Mouse (Mus musculus): Measurements from ENCODE around the gene Map2k7.
"Not testable (repeated sequence)": the region's sequence is repeated elsewhere in the genome, so short reads cannot be mapped to it uniquely, and the experiment has no call there.

Gene Map2k7

DNA sequence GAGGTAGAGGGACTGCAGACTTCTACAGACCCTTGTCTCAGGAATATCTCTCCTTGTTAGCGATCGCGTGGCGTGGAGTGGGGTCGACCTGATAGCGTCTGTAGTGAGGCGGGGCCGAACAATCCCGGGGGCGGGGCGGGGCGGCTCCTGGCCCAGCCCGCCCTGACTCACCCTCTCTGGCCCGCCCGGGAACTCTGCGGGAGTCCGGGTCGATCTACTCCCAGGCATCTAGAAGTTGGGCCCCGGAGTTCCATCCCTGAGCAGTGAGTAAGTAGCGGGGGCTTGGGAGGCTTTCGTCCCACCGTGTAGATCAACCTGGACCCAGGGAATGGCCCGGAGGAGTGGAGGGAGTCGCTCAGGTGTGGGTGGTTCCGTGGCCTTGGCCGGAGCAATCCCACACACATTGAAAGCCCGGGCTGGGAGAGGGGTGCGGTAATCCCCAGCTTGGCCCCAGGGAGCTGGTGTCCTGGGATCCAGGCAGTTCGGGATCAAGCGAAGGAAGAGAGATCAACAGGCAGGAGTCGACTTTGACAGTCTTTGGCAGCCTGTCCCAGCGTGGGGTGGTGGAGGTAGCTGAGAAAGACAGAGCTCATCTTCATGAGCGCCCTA, 11.7 kb upstream of the Map2k7 start, which contains the start of gene Lrrc8e:
Gene Lrrc8e, plus strand, starts transcription at position 89 of the 609 bp plus-strand sequence.
- DNase-seq: no peak

DNA sequence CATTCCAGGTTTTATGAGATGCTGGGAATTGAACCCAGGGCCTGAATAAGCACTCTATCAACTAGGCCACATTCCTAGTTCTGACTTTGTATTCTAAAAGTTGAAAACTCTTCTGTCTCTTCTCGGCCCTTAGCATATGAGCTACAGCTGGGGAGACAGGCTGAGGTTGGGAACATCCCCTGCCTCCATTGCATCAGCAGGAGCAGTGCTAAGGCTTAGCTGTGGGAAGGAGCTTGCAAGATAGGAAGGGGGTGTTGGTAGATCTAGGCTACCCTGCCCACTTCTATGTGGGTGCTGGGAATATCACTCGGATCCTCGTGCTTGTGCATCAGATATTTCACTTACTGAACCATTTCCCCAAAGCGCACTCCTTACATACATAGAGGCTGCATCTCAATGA, 10.6 kb upstream of the Map2k7 start:
- DNase-seq: no peak

DNA sequence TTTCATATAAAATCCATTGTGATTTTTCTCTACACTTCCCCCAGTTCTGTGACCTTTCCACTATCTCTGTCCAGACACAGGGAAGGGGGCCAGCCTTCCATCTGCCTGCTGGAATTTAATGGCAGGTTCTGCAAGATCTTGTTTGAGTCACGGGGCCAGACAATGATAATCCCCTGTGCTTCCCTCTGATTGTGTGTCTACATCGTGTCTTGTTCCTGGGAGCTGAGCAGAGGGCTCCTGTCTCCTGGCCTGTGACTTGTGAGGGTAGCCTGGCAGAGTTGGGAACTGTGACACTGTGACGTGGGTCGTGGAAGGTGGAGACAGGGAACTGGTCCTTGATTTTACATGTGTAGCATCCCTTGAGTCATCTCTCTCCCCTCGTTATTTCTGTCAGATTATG, 8.8 kb upstream of the Map2k7 start:
- no peak for DNase-seq

DNA sequence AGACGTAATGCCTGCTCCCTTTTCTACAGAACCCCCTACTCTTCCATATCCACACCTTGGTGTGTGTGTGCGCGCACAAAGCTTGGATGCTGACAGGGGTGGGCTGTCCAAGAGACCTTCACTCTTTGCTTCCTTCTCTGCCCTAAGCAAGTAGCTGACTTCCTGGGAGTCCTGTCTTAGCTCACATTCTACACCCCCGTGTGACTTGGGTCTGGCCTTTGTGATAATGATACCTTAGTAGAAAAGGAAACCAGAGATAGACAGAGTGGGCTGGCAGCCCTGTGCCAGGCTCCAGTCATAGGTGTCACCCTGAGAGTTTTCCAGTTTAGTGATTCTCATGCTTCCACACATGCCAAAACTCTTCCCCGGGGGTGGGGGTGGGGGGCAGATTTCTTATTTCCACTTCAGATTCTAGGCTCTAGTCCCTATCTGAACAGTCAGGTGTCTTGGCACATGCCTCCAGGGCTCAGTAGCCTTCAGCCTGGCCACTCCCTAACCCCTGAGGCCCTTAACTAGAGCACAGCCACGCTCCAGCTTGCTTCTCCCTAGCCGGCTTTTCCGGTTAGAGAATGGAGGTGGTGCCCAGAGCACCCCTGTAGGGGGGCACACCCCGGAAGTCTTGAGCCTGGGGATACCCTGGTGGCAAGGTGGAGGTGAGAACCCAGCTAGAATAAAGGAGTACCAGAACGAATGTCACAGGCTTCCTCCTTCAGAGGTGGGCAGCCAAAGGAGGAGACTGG, 7.8 kb upstream of the Map2k7 start:
- DNase-seq: no peak

DNA sequence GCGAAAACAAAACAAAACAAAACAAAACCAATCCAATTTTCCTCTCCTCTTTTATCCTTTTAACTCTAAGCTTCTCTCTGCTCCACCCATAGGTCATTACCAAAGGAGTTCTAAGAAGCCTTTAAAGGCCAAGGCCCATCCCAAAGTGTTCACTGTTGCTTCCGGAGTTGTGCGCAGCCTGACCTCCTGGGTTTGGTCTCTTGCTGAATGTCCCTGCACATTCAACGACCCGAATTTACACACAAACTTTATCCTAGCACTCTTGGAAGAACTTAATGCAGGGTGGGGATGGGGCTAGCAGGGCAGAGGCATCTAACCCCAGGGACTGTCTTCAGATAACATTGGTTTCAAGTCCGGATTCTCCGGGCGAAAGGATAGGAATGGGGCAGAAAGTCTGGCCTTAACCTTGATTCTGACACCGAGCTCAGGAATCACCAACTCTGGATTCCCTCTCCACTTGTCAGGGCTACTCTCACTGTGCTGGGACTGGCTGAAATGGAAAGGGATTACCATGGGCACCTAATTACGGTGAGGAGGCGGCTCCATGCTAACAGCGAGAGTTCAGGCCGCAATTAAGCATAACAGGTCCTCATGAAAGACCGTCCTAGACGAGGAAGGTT, 616 bp upstream of the Map2k7 start:
- DNase-seq: no peak

DNA sequence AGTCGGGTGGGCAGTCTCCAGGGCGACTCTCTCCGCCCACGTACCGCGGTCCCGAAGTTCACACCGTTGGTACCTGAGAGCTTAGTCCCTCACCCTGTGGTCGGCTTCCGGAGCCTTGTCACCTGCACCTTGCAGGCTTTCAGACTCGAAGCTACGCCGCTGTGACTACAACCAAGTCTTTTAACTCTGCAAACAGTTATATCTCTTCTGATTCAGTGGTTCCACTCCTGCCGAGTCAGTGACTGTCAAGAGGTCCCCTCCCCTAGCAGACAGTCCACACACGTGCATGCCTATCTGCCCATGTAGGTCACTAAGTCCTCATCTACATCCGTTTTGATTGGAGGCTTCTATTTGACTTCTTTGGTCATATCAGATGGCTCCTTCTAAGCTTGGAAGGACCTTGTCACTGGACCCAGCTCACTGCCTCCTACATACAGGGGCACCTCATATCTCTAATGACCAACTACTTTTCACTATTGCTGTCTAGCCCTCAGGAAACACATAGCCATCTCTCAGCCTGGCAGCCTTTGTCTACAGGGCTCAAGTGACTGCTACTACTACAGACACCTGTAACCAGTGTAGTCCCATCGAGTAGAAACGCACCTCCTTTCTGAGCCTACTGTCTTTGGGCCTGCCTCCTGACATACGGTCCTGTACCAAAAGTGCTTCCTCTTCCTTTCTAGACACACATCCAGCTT, 802 bp downstream of the Map2k7 start:
- DNase-seq: no peak

DNA sequence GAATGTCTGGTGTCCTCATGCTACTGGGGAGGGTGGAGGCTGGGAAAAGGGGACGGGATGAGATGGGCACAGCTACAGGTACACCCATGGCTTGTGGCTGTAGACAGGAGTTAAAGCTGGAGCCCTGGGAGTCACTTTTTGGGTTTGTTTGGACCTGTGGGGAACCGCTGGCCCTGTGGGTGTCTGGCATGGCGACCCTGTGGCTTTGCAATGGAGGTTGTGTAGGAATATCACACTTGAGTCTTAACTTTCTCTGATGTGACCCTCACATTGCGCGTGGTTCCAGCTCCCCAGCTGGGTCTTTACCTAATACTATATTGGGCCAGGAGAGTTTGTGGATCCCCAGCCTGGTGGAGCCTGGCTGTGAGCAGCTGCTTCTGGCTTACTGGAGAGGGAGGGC, 6.5 kb downstream of the Map2k7 start:
- no peak for DNase-seq

DNA sequence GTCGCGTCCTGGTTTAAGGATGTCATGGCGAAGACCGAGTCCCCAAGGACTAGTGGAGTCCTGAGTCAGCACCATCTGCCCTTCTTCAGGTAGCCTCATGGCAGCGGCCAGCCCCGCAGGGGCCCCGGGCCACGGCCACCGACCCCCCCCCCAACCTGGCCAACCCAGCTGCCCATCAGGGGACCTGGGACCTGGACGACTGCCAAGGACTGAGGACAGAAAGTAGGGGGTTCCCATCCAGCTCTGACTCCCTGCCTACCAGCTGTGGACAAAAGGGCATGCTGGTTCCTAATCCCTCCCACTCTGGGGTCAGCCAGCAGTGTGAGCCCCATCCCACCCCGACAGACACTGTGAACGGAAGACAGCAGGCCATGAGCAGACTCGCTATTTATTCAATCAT, 7.2 kb downstream of the Map2k7 start:
- DNase-seq: no peak

DNA sequence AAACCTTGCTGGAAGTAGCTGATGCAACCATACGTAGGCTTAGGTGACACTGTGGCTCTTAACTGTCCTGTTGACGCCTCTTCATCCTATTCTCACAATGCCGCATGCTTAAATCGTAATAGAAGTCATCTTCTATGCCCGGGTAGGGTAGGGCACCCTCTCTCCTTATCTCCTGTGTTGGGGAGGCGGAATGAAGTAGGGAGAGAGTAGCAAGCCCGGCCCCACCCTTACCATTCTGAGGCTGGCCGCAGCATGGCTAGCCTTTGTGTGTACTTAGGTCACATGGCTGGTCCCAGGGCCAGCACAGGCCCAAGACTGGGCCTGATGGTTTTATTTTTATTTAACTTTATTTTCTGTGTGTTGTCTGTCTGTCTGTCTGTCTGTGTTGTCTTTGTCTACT, 8.7 kb downstream of the Map2k7 start:
- DNase-seq: no peak

DNA sequence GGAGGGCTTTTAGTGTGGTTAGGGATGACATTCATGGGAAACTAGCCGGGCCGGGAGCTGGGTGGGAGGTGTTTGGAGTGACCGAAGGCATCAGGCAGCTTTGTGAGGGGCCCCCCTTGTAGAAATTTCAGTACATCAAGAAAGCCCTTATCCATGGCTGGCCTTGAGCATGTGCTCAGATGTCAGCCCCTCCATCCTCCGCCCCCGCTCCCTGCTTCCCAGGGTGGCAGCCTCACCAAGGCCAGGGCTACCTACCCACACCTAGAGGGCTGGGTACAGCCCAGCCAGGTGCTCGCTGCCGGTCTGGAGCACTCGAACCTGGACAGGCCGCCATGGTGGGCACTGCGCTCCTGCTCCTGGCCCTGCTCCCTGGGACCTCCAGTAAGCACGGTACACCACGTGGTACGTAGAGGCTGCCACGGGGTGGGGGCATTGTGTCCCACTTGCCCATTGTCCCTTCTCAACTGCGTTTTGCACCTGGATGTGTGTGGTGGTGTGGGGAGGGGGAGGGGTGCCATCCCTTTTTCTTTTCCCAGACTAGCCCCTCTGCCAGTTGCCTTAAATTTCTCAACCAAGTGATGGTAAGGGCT, 9.5 kb downstream of the Map2k7 start, which contains the start of gene Tgfbr3l:
Gene Tgfbr3l, plus strand, starts transcription at position 264 of the 590 bp plus-strand sequence.
- no peak for DNase-seq

DNA sequence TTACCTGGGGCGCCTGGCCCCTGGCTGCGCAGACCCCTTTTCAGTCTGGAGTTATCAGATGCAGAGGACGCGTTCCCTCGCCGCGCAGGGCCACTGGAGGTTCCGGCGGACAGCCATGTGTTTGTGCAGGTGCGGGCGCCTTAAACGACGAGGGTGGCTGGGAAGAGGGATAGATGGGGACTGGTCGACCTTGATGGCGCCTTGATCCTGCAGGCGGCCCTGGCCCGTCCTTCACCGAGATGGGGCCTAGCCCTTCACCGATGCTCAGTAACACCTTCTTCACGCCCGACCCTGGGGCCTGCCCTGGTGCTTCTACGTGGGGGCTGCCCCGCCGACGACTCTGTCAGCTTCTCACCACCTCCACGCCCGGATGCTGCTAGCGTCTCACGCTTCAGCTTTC, 10.7 kb downstream of the Map2k7 start:
- DNase-seq: no peak

DNA sequence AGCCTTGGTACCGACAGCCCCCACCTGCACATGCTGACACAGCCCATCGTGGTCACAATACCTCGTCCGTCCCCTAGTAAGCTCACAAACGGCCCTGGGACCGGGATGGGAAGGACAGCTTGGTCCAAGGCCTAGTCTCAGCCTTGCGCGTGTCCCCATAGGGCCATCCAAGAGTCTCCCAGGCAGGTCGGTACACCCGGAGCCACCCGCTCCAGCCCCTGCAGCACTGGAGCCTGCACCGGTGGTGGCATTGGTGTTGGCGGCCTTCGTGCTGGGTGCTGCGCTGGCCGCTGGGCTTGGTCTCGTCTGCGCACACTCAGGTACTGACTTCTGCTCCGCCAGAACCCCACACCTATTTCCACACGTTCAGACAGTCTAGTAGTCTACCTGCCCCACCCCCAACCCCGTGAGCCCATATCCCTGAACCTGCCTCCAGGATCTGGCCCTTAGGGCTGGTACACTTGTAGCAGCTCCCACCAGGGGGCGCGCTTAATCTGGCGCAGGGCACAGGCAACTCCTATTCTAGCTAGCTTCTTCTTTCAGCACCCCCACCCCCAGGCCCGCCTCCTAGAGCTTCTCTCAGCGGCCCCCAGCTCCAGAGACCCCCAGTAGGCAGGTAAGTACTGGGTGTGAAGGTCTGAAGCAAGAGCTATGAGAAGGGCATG, 11.9 kb downstream of the Map2k7 start:
- DNase-seq: peak; percentile 93

DNA sequence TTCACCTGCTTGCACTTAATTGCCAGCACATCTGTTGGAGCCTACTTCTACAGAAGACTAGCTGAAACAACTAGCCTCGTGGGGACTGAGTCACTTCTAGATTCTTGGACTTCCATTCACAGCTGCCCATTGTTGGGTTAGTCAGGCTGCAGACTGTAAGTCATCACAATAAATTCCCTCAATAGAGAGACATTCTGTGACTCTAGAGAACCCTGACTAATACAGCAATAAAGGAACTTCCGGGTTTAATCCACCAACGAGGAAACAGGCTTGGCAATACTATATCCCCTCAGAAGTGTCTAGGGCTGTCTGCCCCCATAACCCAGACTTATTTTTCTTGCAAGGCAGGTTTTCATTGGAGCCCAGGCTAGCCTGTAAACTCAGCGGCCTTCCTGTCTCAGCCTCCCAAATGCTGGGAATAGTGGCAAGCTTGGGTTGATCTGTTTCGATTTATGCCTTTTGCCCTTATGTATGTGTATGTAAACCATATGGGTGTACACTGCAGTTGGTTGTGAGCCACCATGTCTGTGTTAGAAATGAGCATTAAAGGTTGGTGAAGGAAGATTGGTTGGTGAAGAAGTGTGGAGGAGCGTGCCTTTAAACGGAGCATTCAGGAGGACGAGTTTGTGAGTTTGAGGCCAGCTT, 13.7 kb downstream of the Map2k7 start:
- DNase-seq: no peak

DNA sequence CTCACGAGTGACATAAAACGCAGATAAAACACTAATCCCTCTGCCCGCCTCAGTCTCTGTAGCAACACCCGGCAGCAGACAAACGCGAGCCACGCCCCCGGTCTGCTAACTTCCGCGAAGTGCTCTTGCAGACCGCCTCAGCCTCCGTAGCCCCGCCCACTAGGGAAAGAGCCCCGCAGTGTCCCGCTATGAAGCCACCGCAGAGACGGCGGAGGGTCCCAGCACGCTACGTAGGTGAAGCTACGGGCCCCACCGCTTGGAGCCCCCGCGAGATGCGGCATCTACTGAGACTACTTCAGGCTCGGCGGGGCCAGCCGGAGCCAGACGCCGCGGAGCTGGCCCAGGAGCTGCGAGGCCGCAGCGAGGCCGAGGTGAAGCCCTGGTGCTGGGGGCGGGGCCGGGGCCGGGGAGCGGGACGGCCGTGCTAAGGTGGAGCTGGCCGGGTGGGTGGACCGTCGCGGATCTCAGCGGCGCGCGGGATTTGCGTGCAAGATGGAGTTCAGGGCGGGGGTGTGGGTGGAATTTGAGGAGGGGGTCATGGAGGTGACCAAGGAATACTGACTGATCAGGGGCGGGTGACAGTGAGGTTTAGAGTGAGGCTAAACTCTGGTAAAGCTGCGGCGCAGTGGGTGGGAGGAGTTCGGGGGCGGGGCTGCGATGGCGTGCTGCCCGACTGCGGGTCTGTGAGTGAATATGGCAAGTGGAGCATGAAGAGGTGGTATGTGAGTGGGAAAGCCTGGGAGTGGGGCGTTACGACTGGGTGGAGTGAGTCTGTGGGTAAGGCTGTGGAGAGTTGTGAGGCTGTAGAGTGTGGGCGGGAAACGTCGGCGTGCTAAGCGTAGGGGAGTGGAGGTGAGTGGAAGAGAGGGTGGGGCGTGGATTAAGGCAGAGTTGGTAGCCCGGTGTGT, 14.6 kb downstream of the Map2k7 start, which contains the start of gene Snapc2:
Gene Snapc2, plus strand, starts transcription at position 147 of the 908 bp plus-strand sequence.
- DNase-seq: peak; percentile 95

DNA sequence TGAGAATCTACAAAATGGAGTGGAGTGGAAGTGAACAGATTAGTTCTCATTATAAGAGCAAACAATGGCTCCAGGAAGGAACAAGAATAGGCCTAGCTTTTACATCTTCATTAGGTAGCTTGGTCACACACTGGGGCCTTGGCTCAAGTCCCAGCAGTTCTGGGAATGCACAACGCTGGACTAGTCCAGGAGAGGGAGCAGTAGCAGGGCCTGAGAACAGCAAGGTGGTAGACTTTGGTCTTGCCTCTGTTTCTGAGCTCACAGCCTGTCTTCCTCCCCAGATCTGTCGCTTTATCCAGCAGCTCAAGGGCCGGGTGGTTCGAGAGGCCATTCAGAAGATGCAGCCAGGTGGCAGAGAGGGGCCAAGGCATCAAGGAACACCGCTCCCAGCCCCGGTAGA, 15.5 kb downstream of the Map2k7 start:
- DNase-seq: peak; percentile 75

DNA sequence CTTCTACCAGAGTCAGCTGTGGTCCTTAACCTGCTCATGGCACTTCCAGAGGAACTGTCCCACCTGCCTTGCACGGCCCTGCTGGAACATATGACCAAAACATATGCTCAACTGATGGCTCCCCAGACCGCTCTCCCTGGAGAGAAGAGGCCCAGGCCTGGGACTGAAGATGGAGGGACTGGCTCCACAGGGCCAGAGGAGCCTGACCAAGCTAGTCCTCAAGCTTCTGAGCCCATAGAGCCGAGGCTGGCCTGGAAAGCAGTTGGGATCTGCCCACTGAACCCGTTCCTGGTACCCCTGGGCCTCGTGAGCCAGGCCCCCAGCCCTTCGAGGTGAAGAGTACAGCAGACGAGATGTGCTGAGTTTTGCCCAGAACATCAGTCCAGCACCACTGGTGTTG, 16.9 kb downstream of the Map2k7 start:
- not testable (repeated sequence) for DNase-seq

DNA sequence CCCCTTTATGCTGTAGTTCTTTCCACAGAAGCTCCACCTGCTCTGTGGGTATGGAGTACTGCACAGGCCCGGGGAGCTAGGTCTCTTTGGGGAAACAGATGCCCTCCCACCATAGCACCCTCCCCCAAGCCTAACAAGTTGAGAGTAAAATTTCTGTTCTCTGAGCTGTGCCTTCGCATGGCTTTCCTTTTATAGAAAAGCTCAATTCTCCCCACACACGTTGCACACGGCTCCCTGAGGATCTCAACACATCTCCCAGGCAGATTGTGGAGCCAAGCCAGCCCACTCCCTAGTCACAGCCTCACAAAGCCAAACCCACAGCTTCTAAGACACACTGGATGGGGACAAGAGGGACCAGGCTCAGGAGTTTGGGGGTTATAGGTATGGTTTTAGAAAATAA, 18.4 kb downstream of the Map2k7 start:
- DNase-seq: peak; percentile 82

DNA sequence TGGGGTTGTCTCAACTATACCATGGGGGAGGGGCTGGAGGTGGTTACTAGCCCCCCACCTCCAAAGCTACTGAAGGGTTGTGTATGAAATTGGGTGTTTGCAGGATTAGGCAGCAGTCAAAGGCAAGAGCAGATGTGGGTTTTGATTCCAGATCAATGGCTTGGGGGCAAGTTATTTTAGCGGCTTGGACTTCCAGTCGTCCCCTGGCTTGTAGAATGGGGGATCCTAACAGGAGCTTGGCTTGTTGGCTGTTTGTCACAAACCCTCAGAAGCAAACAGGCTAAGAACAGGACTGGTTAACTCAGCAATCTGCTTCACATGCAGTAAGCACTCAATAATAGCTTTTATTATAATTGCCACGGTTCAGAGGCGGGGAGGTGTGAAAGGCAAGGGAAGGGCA, 18.8 kb downstream of the Map2k7 start:
- DNase-seq: no peak

DNA sequence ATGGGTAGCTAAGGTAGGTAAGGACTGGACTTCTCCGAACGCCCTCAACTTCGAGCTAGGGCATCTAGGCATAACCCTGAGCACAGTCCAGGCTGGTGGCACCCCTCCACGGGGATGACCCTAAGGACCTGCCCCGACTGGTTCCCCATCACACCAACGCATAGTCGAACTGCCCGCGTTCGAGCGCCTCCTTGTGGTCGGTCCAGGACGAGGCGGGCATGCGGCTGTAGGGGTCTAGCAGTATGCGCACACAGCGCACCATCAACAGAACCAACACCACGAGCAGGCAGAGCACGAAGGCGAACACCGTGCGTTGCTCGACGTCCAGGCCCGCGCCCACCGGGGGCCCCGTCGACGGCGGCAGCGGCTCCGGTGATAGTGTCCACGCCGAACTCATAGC, 19.7 kb downstream of the Map2k7 start:
- DNase-seq: peak; percentile 91

DNA sequence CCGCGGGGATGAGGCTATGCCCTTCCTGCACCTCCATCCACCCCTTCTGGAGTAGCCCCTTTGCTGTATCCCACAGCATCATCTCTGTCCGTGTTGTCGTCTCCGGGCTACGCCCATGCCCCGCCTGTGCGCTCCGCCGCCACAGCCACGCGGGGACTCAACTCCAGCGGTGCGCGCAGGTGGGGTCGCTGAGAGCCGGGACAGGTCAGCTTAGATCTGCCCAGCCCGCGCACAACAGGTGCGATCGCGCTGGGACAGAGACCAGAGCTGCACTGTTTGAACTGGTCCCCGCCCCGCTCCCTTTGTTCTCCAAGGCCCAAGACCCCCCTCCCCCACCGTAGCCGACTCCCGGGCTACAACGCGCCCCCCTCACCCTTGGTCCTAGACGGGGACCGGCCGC, 20.1 kb downstream of the Map2k7 start:
- no peak for DNase-seq

All from right cerebral cortex, postnatal 4 days (tissue).